Mouse (Mus musculus): Measurements from ENCODE around the gene Vmn2r23. TPM values are rescaled to one million over a fixed set of nuclear protein-coding genes. Genes with fewer than 3 reads are reported as not detected.
"Not testable (repeated sequence)": the region's sequence is repeated elsewhere in the genome, so short reads cannot be mapped to it uniquely, and the experiment has no call there.

Vmn2r23 gene
- not detected in 2 replicates for polyA plus RNA-seq (2014; fragmentation: Nextera tagmentation; extraction: Ambion mirVana)

- Histone ChIP-seq H3K4me1 (ENCODE audit: control insufficient read depth, insufficient read depth, low read length) (no peaks in the 10 kb centered on the region), H3K27me3 (ENCODE audit: control insufficient read depth, insufficient read depth, low read length) (no peaks in the 10 kb centered on the region), H3K9ac (ENCODE audit: low read length) (no peak within 1 kb of the TSS), H3K4me3 (ENCODE audit: low read depth, low read length) (no peak within 1 kb of the TSS), H3K4me2 (ENCODE audit: low read depth, severe bottlenecking) (no peak within 1 kb of the TSS), H3K36me3 (ENCODE audit: control insufficient read depth, insufficient read depth, low read length) (no peaks in the 10 kb centered on the region), H3K27ac (replicated peaks; ENCODE audit: low read depth, low read length) (no peak within 1 kb of the TSS), H3K9me3 (ENCODE audit: control insufficient read depth, low read length) (no peaks in the 10 kb centered on the region)
- WGBS, result 68% methylated on average over 1 of the region's 1 CpGs
- DNase-seq (ENCODE audit: low spot score) (no peak), ATAC-seq (ENCODE audit: insufficient number of reproducible peaks, low FRiP score, low TSS enrichment, low read depth) (no peak)
Measured at GRCm38 (mm10) chr6:123702370-123702769, at the start of gene Vmn2r23. Gene Vmn2r23 (plus strand): TSS chr6:123702670.

GRCm38 (mm10) chr6:123657040-123657439, 45.4 kb upstream of the Vmn2r23 start:
- no peaks in the 10 kb centered on the region for H3K4me1 ChIP-seq (ENCODE audit: control insufficient read depth, insufficient read depth, low read length)
- DNase-seq (ENCODE audit: low spot score) (no peak), ATAC-seq (ENCODE audit: insufficient number of reproducible peaks, low FRiP score, low TSS enrichment, low read depth) (no peak)
- H3K27me3 ChIP-seq (ENCODE audit: control insufficient read depth, insufficient read depth, low read length), result no peaks in the 10 kb centered on the region
- H3K9ac ChIP-seq (ENCODE audit: low read length), result no peak overlapping the region
- WGBS, result 70% methylated on average over 6 of the region's 6 CpGs
- H3K36me3 ChIP-seq (ENCODE audit: control insufficient read depth, insufficient read depth, low read length), result no peaks in the 10 kb centered on the region
- H3K27ac ChIP-seq (replicated peaks; ENCODE audit: low read depth, low read length), result no peak overlapping the region
- H3K9me3 ChIP-seq (ENCODE audit: control insufficient read depth, low read length), result no peaks in the 10 kb centered on the region
- no peak overlapping the region for H3K4me2 ChIP-seq (ENCODE audit: low read depth, severe bottlenecking)
- H3K4me3 ChIP-seq (ENCODE audit: low read depth, low read length), result no peak overlapping the region

GRCm38 (mm10) chr6:123696639-123697038, 5.8 kb upstream of the Vmn2r23 start:
- not testable (repeated sequence) for H3K27me3 ChIP-seq (ENCODE audit: control insufficient read depth, insufficient read depth, low read length); DNase-seq (ENCODE audit: low spot score); ATAC-seq (ENCODE audit: insufficient number of reproducible peaks, low FRiP score, low TSS enrichment, low read depth); H3K4me1 ChIP-seq (ENCODE audit: control insufficient read depth, insufficient read depth, low read length); H3K27ac ChIP-seq (replicated peaks; ENCODE audit: low read depth, low read length); H3K9ac ChIP-seq (ENCODE audit: low read length); H3K36me3 ChIP-seq (ENCODE audit: control insufficient read depth, insufficient read depth, low read length); H3K4me2 ChIP-seq (ENCODE audit: low read depth, severe bottlenecking); H3K4me3 ChIP-seq (ENCODE audit: low read depth, low read length); H3K9me3 ChIP-seq (ENCODE audit: control insufficient read depth, low read length)
- WGBS, result 75% methylated on average over 1 of the region's 1 CpGs

GRCm38 (mm10) chr6:123697213-123697612, 5.3 kb upstream of the Vmn2r23 start:
- no peaks in the 10 kb centered on the region for H3K36me3 ChIP-seq (ENCODE audit: control insufficient read depth, insufficient read depth, low read length)
- no peaks in the 10 kb centered on the region for H3K4me1 ChIP-seq (ENCODE audit: control insufficient read depth, insufficient read depth, low read length)
- no peak overlapping the region for H3K4me2 ChIP-seq (ENCODE audit: low read depth, severe bottlenecking)
- no peak for DNase-seq (ENCODE audit: low spot score)
- no peaks in the 10 kb centered on the region for H3K9me3 ChIP-seq (ENCODE audit: control insufficient read depth, low read length)
- H3K9ac ChIP-seq (ENCODE audit: low read length), result no peak overlapping the region
- H3K27me3 ChIP-seq (ENCODE audit: control insufficient read depth, insufficient read depth, low read length), result no peaks in the 10 kb centered on the region
- H3K27ac ChIP-seq (replicated peaks; ENCODE audit: low read depth, low read length), result no peak overlapping the region
- no peak overlapping the region for H3K4me3 ChIP-seq (ENCODE audit: low read depth, low read length)
- no peak for ATAC-seq (ENCODE audit: insufficient number of reproducible peaks, low FRiP score, low TSS enrichment, low read depth)

- DNase-seq (ENCODE audit: low spot score), result no peak
- H3K36me3 ChIP-seq (ENCODE audit: control insufficient read depth, insufficient read depth, low read length), result no peaks in the 10 kb centered on the region
- H3K27me3 ChIP-seq (ENCODE audit: control insufficient read depth, insufficient read depth, low read length), result no peaks in the 10 kb centered on the region
- H3K27ac ChIP-seq (replicated peaks; ENCODE audit: low read depth, low read length), result no peak overlapping the region
- no peaks in the 10 kb centered on the region for H3K9me3 ChIP-seq (ENCODE audit: control insufficient read depth, low read length)
- H3K9ac ChIP-seq (ENCODE audit: low read length), result no peak overlapping the region
- no peak overlapping the region for H3K4me2 ChIP-seq (ENCODE audit: low read depth, severe bottlenecking)
- no peak overlapping the region for H3K4me3 ChIP-seq (ENCODE audit: low read depth, low read length)
- no peaks in the 10 kb centered on the region for H3K4me1 ChIP-seq (ENCODE audit: control insufficient read depth, insufficient read depth, low read length)
- 85% methylated on average over 3 of the region's 3 CpGs for WGBS
- no peak for ATAC-seq (ENCODE audit: insufficient number of reproducible peaks, low FRiP score, low TSS enrichment, low read depth)
Measured at GRCm38 (mm10) chr6:123770031-123770430, 67.6 kb downstream of the Vmn2r23 start.

- no peak within 1 kb of the TSS for H3K4me2 ChIP-seq (ENCODE audit: low read depth, severe bottlenecking)
- no peak for DNase-seq (ENCODE audit: low spot score)
- H3K4me3 ChIP-seq (ENCODE audit: low read depth, low read length), result no peak within 1 kb of the TSS
- no peak within 1 kb of the TSS for H3K9ac ChIP-seq (ENCODE audit: low read length)
- no peaks in the 10 kb centered on the region for H3K36me3 ChIP-seq (ENCODE audit: control insufficient read depth, insufficient read depth, low read length)
- no peak for ATAC-seq (ENCODE audit: insufficient number of reproducible peaks, low FRiP score, low TSS enrichment, low read depth)
- H3K4me1 ChIP-seq (ENCODE audit: control insufficient read depth, insufficient read depth, low read length), result no peaks in the 10 kb centered on the region
- no peak within 1 kb of the TSS for H3K27ac ChIP-seq (replicated peaks; ENCODE audit: low read depth, low read length)
- H3K27me3 ChIP-seq (ENCODE audit: control insufficient read depth, insufficient read depth, low read length), result no peaks in the 10 kb centered on the region
- 86% methylated on average over 1 of the region's 1 CpGs for WGBS
- no peaks in the 10 kb centered on the region for H3K9me3 ChIP-seq (ENCODE audit: control insufficient read depth, low read length)
Measured at GRCm38 (mm10) chr6:123778579-123778978, 76.1 kb downstream of the Vmn2r23 start, which contains the start of gene Vmn2r24. Gene Vmn2r24 (plus strand): TSS chr6:123778879.

GRCm38 (mm10) chr6:123784857-123785256, 82.4 kb downstream of the Vmn2r23 start:
- WGBS, result 73% methylated on average over 2 of the region's 2 CpGs
- H3K27ac ChIP-seq (replicated peaks; ENCODE audit: low read depth, low read length), result no peak overlapping the region
- ATAC-seq (ENCODE audit: insufficient number of reproducible peaks, low FRiP score, low TSS enrichment, low read depth), result no peak
- H3K27me3 ChIP-seq (ENCODE audit: control insufficient read depth, insufficient read depth, low read length), result no peaks in the 10 kb centered on the region
- no peak overlapping the region for H3K9ac ChIP-seq (ENCODE audit: low read length)
- no peak overlapping the region for H3K4me2 ChIP-seq (ENCODE audit: low read depth, severe bottlenecking)
- H3K36me3 ChIP-seq (ENCODE audit: control insufficient read depth, insufficient read depth, low read length), result no peaks in the 10 kb centered on the region
- no peaks in the 10 kb centered on the region for H3K9me3 ChIP-seq (ENCODE audit: control insufficient read depth, low read length)
- DNase-seq (ENCODE audit: low spot score), result no peak
- no peak overlapping the region for H3K4me3 ChIP-seq (ENCODE audit: low read depth, low read length)
- no peaks in the 10 kb centered on the region for H3K4me1 ChIP-seq (ENCODE audit: control insufficient read depth, insufficient read depth, low read length)

GRCm38 (mm10) chr6:123793746-123794145, 91.3 kb downstream of the Vmn2r23 start:
- Histone ChIP-seq H3K4me2 (ENCODE audit: low read depth, severe bottlenecking) (no peak overlapping the region), H3K27ac (replicated peaks; ENCODE audit: low read depth, low read length) (no peak overlapping the region), H3K36me3 (ENCODE audit: control insufficient read depth, insufficient read depth, low read length) (no peaks in the 10 kb centered on the region), H3K9ac (ENCODE audit: low read length) (no peak overlapping the region), H3K9me3 (ENCODE audit: control insufficient read depth, low read length) (no peaks in the 10 kb centered on the region), H3K4me3 (ENCODE audit: low read depth, low read length) (no peak overlapping the region), H3K27me3 (ENCODE audit: control insufficient read depth, insufficient read depth, low read length) (no peaks in the 10 kb centered on the region), H3K4me1 (ENCODE audit: control insufficient read depth, insufficient read depth, low read length) (no peaks in the 10 kb centered on the region)
- DNase-seq (ENCODE audit: low spot score), result no peak
- 40% methylated on average over 9 of the region's 9 CpGs for WGBS
- no peak for ATAC-seq (ENCODE audit: insufficient number of reproducible peaks, low FRiP score, low TSS enrichment, low read depth)

All from limb, embryonic 11.5 days (tissue).